Mouse (Mus musculus) ZHBTc4 (cell line): ENCODE measurements around the gene Lhx6.
A peak's percentile ranks its signal among the peaks of the same experiment; 100 is the strongest.
"Not testable (repeated sequence)": the region's sequence is repeated elsewhere in the genome, so short reads cannot be mapped to it uniquely, and the experiment has no call there.

ENCODE experiments used
- DNase-seq: peaks from one replicate; pipeline ENCODE4 v3.0.0-alpha.2; 2011; ENCODE audit warnings: low read depth, low spot score

Lhx6 gene

DNA sequence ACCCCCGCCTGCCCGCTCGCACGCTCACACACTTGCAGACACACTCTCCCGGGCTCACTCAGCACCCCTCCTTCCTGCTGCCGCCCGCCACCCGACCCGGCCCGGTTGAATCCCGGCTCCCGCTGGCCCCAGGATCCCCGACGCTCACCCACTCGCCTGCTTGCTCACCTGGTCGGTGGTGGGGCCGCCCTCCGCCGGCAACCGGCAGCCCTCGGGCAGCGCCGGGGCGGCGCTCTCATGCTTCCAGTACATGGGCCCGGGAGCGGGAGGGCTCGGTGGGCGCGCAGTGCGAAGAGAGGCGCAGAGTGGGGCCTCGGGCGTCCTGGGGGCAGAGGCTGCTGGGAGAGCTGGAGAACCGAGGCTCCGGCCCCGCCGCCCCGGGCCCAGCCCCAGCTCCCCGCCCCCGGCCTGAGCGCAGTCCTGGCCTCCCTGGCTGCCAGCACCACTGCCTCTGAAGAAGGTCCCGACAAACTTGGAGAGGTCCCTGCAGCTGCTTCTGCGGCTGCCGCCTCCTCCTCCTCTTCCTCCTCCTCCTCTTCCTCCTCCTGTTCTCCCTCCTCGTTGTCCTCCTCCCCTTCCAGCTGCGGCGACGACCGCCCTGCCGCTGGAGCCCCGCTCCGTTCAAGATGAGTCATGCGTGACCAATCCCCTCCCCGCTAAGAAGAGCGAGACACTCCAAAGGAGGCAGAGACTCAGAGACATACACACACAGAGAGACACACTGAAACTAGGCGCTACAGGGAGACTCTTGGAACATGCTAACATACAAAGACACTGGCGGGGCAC is at the start of gene Lhx6:
TSS of gene Lhx6 (minus strand) at position 453 of the 786 bp plus-strand sequence.
- DNase-seq = peak; percentile 55

DNA sequence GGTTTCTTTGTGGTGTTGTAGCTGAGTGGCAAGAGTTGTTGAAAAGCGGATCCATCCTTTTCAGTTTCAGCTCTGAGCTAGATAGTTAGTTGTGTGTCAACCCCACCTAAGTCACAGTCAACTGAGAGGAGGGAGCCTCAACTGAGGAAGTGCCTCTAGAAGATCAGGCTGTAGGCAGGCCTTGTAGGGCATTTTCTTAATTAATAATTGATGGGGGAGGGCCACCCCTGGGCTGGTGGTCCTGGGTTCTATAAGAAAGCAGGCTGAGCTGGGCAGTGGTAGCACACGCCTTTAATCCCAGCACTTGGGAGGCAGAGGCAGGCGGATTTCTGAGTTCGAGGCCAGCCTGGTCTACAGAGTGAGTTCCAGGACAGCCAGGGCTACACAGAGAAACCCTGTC is 47.2 kb upstream of the Lhx6 start:
- DNase-seq = not testable (repeated sequence)

DNA sequence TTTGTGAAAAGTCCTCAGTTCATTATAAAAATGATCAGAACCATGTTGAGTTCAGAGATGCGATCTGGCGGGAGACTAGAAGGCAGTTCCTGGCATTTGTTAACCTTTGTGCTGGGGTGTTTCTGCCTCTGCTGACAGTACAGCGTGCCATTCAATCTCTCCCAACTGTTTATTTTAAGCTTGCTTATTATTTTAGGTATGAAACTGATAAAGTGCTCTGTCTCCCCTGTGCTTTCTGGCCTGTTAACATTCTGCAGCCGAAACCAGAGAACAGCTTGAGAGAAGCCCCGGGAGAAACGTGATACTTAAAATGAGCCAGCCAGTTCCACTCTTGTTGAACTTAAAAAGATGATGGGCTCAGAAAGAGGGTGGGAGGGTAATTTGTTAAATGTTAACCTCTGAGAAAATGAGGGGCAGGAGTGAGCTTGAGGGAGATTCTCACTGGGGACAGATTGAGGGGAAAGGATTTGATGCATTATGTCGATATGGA is 43.7 kb upstream of the Lhx6 start:
- no peak for DNase-seq

DNA sequence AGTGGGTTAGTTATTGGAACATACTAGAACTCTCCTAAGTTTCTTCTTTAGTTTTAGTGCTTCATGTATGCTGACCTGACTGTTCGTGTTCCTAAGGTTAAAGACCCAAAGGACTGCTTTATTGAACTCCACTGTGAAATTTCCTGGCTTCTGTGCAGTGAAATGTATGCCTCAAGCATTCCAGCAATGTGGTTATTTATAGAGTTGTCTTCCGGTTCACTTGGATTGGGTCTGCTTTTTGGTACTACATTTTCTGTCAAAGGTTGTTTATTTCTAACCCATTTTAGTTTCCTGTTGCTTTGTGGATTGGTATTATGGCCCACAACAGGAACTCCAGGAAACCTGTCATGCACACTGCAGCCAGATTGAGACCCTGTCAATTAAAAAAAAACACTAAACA is 33.9 kb upstream of the Lhx6 start:
- DNase-seq = no peak

DNA sequence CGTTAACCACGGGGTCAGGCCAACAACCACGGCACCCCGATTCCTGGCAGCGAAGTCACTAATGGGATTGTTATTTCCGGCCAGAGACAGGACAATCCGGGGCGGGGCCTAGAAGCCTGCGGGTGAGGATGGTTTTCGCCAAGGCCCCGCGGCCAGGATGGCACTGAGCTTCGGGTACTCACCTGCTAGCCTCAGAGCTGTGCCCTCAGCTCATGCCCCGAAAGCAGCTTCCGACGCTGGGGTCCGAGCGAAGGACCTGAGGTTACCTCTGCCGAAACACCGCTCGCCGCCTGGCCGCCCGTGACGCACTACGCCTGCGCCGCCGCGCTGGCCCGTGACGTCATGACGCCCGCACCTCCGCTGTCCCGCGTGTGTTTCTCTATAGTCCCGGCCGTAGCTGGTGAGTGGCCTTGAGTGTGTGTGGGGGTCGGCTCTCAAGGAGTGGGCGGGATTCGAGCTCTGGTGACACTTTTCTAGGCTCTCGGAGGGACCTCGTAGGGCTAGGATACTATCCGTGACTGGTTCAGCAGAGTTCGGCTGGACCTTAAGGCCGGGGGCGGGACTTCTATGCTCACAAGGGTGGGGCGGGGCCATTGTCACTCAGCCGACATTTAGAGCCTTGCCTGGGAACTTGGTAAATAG is 31.2 kb upstream of the Lhx6 start, which contains the start of the genes Mrrf and Rbm18:
TSS of gene Mrrf (plus strand) at position 90 of the 642 bp plus-strand sequence.
TSS of gene Rbm18 (minus strand) at position 474 of the 642 bp plus-strand sequence.
- DNase-seq = peak; percentile 95

DNA sequence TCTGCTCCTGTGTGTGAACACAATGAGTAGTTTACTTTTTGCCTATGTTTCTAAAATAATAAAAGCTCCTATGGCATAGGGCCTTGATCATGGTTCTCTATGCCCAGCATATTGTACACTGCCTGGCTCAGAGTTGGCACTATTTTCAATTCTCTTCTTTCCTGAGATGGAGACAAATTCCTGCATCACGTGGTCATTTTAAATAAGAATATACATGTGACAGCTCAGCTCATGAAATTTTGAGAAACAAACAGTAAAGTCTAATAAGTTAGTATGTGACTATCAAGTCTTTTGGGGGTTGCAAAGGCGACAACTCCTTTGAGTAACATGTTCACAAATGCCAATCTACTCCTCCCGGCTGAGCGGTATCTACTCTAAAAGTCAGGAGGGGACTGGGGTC is 30.7 kb upstream of the Lhx6 start:
- no peak for DNase-seq

DNA sequence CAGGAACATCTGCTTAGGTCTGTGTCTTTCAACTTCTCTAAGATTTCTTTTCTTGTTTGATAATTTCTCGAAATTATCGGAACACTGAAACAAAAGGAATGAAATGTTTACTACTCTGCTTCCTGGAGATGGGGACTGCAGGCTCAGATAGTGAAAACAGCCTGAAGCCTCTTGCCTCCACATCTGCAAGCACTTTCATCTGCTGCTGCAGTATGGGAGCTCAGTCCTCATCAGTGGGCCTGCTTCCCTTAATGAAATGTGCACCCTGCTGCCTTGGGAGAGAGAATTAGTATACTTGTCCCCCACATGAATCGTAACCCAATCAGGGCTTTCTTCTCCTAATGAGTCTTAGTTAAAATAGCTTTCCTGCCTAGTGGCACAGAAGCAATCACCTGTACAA is 23.8 kb upstream of the Lhx6 start:
- DNase-seq = no peak

DNA sequence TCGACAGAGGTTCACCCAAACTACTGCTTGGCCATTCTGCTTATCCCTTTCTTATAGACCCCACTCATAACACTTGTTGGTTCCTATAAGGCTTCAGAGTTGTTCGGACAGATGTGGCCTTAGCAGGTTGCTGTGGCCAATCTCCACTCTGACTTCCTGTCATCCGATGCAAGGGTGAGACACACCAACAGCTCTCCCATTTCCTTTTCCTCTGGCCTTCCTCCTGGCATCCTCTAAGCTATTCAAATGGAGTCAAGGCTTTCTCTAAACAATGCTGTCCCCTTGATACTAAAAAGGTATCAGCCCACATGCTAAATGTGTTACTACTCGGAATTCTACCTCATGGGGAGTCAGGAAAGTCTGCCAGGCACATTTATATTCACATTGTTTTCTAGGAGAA is 22.8 kb upstream of the Lhx6 start:
- DNase-seq = no peak

DNA sequence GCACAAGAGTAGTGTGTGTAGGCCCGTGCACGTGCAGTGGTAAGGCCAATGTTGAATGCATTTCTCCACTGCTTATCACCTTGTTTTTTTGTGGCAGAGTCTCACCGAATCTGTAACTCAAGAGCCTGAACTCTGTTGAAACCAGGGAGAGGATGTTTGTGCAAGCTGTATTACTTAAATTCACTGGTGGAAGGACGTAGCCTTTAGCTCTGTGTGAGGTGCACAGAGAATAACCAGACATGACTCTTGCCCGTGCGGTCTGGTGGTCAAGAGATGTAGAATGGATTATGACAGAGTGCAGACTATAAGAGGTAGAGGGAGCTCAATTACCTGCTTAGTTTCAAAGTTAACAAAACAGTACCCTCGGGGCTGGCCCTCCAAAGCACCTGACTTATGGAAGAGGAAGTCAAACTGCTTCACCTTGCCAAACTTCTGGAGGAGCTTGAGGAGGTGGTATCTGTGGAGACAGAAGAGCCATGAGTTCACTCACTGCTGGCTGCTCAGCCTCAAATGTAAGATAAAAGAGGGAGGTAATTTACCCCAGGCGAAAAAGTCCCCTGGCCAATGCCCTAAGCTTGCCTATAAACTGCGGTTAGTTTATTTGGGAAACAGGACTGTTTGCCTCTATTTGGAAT is 21.7 kb upstream of the Lhx6 start:
- DNase-seq = no peak

DNA sequence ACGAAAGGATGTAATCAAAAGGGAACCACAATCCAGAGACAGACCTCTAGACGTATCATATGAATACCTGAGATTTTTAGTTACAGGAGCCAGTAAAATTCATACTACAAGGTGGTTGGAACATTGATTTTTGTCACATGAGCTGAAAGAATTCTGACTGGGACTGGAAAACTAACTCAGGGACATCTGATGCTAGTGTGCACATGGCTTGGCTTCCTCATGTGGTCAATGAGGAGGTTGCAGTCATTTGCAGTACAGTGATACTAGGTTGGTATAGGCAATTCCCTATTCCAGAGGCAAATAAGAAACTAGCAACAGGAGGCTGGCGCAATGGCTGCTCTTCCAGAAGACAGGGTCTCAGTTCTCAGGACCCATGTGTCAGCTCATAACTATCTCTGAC is 7.4 kb upstream of the Lhx6 start:
- no peak for DNase-seq

DNA sequence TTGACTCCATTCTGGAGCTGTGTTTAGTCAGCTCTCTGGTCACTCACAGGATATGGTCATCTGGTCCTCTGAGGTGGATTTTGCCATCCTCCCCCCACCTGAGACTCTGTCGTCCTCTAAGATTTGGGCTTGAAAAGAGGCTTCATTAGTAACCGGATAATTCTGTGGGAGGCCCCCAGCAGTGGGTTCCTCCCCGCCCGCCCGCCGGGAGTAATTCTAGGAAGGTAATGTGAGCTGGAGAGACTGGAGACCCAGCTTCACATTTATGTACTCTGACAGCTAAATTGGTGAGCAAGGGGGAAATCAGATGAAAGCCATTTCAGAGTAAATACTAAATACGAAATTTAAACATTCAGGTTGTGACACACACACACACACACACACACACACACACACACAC is 3.4 kb upstream of the Lhx6 start:
- no peak for DNase-seq

DNA sequence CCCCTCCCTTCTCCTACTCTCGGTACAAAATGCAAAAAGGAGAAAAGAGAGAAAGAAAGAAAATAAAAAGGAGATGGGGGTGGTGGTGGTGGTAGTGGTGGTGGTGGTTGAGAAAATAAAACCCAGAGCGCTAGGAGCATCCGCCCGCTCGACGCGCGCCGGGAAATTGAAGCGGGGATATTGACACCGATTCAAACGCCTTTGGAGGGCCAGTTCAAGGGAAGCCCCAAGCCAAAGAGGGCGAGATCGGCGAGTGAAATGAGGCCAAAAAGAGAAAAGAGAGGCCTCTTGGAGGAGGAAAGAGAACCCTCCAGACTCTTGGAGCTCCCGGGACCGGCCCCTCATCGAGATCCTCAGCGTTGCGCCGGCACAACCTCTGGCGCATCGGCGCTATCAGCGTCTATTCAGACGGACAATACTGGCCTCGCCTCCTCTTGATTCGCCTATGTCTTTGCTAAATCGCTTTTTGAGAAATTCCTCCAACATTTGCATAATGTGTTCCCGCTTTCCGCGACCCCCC is 712 bp downstream of the Lhx6 start:
- DNase-seq = no peak

DNA sequence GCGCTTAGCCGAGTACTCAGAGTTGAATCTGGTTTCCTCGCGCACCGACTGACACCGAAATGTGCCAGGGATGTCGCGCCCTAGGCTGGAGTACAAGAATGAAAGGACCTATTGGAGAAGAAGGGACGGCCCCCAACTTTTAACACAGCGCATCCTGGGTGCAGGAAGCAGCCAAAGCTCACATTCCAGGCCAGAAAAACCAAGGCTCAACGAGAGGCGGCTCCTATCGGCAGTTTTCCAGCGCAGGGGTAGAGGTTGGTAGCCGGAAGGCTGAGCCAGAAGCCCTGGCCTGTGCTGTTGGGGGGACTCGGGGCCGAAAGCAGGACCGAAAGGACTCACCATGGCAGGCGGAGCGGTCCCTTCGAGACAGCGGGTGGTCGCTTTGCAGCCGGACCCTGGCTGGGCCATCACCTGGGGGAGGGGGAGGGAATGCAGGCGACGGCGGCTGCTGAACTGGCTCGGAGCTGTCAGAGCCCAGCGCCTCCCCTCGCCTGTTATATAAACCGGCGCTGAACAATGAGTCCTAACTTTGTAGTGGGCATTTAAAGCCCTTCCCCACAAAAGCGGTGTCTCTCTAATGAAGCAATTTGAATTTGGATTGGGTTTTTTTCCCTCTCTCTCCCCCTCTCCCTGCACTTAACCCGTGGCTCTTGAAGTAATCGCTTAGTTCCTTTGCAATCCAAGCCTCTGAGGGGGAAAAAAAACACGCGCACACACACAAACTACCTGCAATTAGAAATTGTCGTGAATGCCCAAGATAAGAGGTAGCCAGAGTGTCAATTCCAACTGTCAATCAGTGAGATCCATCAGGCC is 1.4 kb downstream of the Lhx6 start:
- peak; percentile 57 for DNase-seq

DNA sequence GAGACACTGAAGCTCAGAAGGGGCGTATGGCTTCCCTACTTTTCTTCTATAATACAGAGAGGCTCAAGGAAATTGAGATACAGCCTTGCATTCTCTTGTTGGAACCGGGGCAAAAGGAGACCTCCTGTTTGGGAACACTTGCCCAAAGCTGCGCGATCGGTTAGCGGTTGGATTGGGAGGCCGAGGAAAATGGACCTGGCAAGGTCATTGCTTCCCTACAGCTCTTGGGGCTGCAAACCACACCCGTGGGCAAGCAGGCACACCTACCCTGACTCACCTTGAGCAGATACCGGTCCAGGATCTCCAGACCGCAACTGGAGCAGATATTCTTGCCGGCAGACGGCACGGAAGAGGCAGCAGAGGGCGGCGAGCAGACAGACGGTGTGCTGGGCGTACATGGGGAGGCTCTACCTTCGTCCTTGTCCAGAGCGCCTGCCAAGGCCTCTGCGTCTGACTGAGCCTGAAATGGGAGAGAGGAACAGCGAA is 2.1 kb downstream of the Lhx6 start:
- DNase-seq = no peak

DNA sequence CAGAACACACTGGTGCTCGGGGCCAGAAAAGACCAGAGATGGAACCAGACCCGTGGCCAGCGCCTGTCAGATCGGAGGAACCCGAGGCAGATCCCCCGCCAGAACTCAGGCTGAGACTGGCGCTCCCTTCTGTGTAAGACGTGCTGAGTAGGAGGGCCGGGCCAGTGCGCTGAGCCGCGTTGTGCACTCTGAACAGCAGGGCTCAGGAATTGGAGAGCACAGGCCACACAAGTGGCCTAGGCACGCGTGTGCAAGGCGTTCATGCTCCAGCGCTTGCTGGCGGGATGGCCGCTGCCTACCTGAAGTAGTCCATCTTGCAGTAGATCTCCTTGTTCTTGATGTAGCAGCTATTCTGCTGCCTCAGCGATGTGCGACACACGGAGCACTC is 2.7 kb downstream of the Lhx6 start:
- DNase-seq = peak; percentile 70

DNA sequence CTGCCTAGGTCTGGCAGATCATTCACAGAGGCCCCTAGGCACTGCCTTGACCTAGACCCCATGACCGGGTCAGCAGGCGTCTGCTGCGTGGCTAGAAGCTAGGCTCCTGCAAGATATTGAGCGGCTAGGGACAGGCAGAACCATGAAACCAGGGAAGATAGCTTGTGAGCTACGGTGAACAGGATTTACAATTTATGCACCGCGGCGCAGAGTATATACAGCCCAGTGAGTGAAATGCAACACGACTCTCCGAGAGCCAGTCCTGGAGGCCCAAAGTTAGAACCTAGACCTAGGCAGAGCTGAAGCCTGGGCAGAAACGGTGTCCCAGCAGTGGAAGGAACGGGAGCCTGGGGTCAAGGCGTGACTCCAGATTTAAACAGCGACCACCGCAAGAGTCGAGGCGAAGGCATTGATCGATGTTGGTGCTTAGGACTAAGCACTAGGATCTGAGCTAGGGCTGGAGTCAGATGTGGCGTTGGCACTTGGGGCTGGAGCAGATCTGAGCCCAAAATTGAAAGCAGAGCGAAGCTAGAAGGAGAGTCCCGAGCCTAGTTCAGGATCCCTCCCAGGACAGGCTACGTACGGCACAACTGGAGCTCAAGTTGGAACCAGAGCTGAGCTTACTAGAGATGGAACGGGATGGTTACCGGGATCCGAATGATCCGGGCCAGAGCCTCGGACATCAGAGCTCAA is 3.2 kb downstream of the Lhx6 start:
- no peak for DNase-seq

DNA sequence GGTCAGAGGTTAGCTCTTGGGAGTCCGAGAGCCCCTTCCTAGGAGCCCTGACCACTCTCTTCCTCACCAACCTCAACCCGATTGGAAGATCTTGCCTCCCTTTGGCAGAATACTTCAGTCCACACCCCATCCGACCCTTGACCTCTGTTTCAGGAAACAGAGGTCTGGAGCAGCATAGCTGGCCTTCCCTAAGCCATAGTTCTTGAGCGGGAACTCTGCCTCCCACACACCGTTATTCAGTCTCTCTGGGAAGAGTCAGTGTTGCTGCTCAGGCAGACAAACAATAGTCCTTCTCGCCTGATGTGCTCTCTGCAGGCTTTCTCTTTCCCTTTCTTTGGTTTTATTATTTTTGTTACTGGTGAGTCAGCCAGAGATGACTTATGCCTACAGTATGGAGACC is 5.5 kb downstream of the Lhx6 start:
- DNase-seq = no peak

DNA sequence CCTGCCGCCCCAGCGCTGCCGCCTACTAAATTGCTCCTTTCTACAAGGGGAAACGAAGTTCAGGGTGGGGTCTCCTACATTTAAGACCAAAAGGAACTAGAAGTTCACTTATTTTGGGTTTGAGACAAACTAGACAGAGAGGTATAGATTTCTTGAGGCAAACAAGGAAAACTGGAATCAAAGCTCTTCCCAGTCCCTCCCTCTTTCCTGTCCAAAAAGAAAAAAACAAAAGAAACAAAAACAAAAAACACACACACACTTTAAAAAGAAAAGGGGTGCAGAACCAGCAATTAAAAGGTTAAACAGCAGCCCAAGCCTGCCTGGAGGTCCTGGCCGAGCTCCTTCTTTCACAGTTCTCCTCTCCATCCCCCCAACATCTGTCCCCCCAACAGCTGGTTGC is 7.2 kb downstream of the Lhx6 start:
- DNase-seq = no peak

DNA sequence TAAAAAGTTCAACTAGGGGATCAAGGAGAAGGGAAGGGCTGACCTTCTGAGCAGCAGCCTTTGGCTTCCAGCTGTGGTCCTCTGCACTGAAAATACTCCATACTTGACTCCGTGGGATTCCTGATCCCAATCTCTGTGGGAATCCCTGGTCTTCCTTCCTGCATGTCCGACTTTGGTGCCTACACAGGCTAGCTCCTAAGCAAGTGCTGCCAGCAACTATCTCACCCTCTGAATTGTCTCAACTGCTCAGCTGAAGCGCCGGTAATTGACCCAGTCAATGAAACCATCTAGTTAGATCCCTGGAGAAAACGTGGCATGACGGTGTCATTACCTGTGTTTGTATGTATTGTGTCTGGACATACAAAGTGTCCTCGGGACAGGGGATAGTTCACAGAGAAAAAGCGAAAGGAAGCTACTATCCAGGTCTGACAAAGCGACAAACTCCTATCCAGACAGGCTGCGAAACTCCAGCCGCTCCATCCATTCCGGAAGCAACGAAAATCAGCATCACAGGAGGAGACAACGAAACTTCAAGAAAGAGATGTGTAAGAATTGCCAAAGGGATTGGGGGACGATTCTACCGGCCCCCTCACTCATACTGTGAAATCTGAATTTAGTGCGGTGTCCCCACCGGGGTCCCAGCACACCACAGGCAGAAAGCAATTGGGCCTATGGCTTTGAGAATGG is 7.9 kb downstream of the Lhx6 start:
- DNase-seq = no peak

DNA sequence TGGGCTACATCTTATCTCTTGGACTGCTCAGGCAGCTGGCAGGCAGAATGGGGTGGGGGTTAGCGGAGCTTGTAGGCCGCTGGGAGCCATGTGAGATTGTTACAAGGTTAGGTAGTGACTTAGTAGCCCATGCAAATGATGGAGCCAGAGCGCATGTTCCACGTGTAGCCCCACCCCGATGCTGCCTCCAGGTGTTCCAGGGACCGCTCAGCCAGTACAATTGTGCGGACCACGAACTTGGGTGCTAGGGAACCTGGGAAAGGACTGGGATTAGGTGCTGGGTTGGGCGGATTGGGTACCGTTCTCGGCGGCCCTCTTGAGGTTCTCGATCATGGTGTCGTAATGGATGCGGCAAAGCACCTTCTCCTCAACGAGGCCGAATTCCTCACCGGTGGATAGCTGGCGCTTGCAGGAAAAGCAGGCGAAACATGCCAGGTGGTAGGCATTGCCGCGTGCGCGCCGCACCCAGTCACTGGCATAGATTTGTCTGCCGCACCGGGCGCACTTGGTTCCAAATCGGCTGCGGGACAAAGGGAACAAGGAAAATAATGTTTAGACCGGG is 11.2 kb downstream of the Lhx6 start:
- DNase-seq = peak; percentile 35
